Mouse (Mus musculus) testis, adult 2 months (tissue): ENCODE results near the gene Mpv17.

Experiments used
- CTCF ChIP-seq: fragments of 200-500 bp; IDR thresholded peaks from 2 replicates; pipeline ENCODE4 v1.5.1; 2012; ENCODE audit warnings: low read depth, mild to moderate bottlenecking, inconsistent platforms, low read length, moderate library complexity; ENCODE audit not compliant: control insufficient read depth, insufficient read depth, insufficient replicate concordance
- POLR2A ChIP-seq: fragments of 200-500 bp; IDR thresholded peaks from 2 replicates; pipeline ENCODE4 v1.6.1; 2012; ENCODE audit warnings: low read depth, mild to moderate bottlenecking, inconsistent platforms, low read length, moderate library complexity; ENCODE audit not compliant: control insufficient read depth

GRCm38 (mm10) chr5:31126050-31126449, 28.0 kb downstream of the Mpv17 start:
- TF ChIP-seq CTCF, result no peak
- no peak for TF ChIP-seq POLR2A
